Mouse (Mus musculus) c-Kit-positive CD71-positive TER-119-negative erythroid progenitor cells, embryonic 14.5 days (primary cell): ENCODE measurements around the gene Lin28b.
"Not testable (repeated sequence)": the region's sequence is repeated elsewhere in the genome, so short reads cannot be mapped to it uniquely, and the experiment has no call there.

Source experiments
- DNase-seq: peaks from one replicate; pipeline ENCODE4 v3.0.0-alpha.2; 2013; ENCODE audit warnings: low read depth

The Lin28b gene

GRCm38 (mm10) chr10:45411741-45412140 is 74.5 kb downstream of the Lin28b start:
- DNase-seq: no peak

- no peak for DNase-seq
Observed at GRCm38 (mm10) chr10:45410624-45411341, 75.4 kb downstream of the Lin28b start.

GRCm38 (mm10) chr10:45399702-45400243 is 86.4 kb downstream of the Lin28b start:
- DNase-seq: no peak

- no peak for DNase-seq
Observed at GRCm38 (mm10) chr10:45398211-45398610, 88.0 kb downstream of the Lin28b start.

- no peak for DNase-seq
Observed at GRCm38 (mm10) chr10:45382637-45382958, 103.6 kb downstream of the Lin28b start.

GRCm38 (mm10) chr10:45381937-45382636 is 104.1 kb downstream of the Lin28b start:
- DNase-seq: no peak

- DNase-seq: peak; percentile 40
Observed at GRCm38 (mm10) chr10:45378269-45378668, 107.9 kb downstream of the Lin28b start.

- peak; percentile 54 for DNase-seq
Observed at GRCm38 (mm10) chr10:45372994-45373692, 113.1 kb downstream of the Lin28b start.

GRCm38 (mm10) chr10:45370545-45370944 is 115.7 kb downstream of the Lin28b start:
- no peak for DNase-seq

- no peak for DNase-seq
Observed at GRCm38 (mm10) chr10:45369639-45370038, 116.6 kb downstream of the Lin28b start.

- no peak for DNase-seq
Observed at GRCm38 (mm10) chr10:45366987-45367705, 119.0 kb downstream of the Lin28b start.

- no peak for DNase-seq
Observed at GRCm38 (mm10) chr10:45363396-45363795, 122.8 kb downstream of the Lin28b start.

GRCm38 (mm10) chr10:45356091-45356490 is 130.1 kb downstream of the Lin28b start:
- DNase-seq: no peak

- DNase-seq: not testable (repeated sequence)
Observed at GRCm38 (mm10) chr10:45348143-45348542, 138.1 kb downstream of the Lin28b start.

GRCm38 (mm10) chr10:45345217-45345616 is 141.0 kb downstream of the Lin28b start:
- no peak for DNase-seq

GRCm38 (mm10) chr10:45344381-45344780 is 141.8 kb downstream of the Lin28b start:
- DNase-seq: no peak

GRCm38 (mm10) chr10:45339106-45339505 is 147.1 kb downstream of the Lin28b start:
- DNase-seq: no peak

- DNase-seq: no peak
Observed at GRCm38 (mm10) chr10:45335434-45336422, 150.5 kb downstream of the Lin28b start, which contains the start of gene Bves. Gene Bves (plus strand): TSS chr10:45335772.

GRCm38 (mm10) chr10:45334925-45335324 is 151.3 kb downstream of the Lin28b start:
- DNase-seq: no peak

GRCm38 (mm10) chr10:45328196-45329000 is 157.8 kb downstream of the Lin28b start:
- no peak for DNase-seq
